Mouse (Mus musculus): ENCODE measurements around the gene Fnbp1l.

The Fnbp1l gene

DNA sequence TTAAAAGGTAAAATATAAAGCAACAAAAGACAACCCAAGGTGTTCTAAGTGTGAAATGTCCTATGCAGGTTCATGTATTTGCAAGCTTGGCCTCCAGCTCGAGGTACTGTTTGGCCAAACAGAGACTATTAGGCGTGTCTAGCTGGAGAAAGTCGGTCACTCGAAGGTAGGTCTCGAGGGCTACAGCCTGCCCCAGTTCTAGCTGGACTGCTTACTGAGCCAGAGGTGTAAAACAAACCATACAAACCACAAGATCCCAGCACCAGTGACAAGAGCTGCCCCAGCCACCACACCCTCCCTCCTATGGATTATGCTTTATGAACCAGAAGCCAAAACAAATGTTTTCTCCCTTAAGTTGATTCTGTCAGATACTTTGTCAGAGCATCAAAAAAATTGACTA lies 7.8 kb downstream of the Fnbp1l start:
- in situ Hi-C loops (cut with MboI; ENCODE audit: low sequenced_read_pairs) = no loop called here

DNA sequence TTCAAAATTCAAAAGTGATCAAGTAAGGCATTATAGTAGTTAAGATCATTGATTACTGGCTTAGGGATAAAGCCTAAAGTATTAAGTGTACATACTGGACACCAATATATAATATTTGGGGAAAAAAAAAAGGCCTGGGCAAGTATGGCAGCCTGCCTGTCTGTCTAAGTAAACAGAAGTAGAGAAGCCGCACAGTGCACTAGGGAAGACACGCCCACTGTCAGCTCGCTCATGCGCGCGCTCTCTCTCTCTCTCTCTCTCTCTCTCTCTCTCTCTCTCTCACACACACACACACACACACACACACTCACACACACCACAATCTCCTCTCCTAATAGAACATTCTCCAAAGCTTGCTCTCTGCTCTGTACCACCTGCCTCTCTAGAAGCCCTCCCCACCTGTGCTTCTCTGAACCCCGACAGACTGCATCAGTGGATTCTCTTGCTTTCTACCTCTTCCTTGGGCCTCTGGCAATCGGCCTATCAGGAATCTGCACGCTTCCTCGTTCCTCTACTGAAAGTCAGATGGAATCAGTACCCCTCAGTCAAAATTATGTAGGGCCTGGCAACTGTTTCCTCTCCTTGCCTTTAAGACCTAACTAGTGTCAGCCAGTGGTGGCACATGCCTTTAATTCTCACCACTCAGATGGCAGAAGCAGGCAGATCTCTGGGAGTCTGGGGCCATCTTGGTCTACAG lies 13.3 kb downstream of the Fnbp1l start:
- in situ Hi-C loops (cut with MboI; ENCODE audit: low sequenced_read_pairs) = no loop called here

DNA sequence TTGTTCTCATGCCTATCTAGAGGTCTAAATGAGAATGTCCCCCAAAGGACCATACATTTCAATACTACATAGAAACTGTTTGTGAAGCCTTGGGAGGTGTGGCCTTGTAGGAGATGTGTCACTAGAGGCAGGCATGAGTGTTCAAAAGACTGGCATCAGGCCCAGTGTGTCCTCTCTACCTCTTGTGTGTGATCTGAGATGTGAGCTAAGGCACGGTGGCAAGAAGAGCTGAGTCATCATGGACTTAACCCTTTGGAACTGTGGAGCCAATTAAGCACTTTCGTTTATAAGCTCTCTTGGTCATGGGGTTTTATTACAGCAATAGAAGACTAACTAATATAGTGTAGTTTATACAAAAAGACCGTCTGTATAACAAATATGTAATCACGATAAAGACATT lies 16.3 kb downstream of the Fnbp1l start:
- in situ Hi-C loops (cut with MboI; ENCODE audit: low sequenced_read_pairs) = no loop called here

DNA sequence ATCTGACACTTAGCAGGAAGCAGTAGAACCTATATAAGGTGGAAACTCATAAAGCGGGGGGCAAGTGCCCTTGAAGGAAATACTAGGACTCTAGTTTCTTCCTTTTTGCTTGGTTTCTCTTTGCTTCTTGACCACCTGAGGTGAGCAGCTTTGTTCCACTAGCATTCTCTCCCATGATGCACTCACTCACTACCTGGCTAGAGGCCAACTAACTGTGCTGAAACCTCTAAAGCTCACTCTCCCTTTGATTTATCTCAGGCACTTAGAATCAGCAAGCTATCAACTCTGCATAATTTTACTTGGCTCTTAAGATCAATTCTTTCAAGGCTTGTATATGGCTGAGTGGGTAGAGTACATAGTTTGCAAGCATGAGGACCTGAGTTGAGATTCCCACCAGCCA lies 17.1 kb downstream of the Fnbp1l start:
- in situ Hi-C loops (cut with MboI; ENCODE audit: low sequenced_read_pairs) = no loop called here

DNA sequence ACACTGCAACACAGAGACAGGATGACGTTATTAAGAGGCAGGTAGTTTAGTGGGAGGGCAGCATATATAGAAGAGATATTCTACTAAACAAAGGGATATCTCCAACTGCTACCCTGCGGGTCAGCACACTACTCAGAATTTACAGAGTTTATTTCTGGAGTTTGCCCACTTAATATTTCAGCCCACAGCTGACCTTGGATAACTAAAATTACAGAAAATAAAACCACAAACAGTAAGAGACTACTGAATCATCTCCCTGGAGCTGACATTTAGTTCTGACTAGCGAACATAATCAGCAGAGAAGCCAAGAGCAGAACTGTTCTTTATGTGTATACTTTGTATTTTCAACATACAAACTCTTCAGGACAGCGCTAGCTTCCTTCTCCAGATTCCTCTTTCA lies 20.2 kb downstream of the Fnbp1l start:
- in situ Hi-C loops (cut with MboI; ENCODE audit: low sequenced_read_pairs) = no loop called here

DNA sequence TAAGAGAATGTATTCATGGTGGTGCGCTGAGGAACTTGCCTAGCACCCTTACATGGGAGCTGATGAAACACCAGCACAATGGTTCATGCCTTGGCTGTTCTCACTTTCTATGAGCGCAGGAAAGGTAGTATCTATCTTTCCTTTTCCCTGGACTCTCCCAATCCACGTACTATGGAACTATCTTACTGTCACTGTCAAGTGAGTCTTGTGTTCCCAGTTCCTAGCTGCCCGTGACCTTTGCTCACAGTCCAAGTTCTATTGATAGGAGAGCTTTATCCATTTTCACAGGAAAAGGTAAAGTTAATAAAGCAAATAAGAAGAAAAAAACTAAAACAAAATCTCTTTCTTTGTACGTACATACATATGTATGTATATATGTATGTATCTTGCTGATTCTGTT lies 28.7 kb downstream of the Fnbp1l start:
- in situ Hi-C loops (cut with MboI; ENCODE audit: low sequenced_read_pairs) = no loop called here

DNA sequence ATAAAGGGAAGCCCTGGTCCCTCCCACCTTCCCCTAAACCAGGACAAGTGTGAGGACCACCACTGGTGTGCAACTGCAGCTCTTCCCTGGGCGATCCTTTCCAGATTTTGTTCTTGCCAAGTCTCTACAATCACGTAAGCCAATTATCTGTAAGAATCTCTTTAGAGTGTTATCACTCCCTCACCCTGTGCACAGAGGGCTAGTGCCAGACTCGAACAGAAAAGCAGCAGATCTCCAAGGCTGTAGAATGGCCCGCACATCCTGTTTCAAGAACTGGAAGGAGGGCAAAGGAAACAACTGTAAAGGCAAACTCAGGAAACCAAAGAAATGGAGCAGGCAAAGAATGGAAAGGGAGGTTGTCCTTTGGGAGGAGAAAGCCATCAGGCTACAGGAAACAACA lies 29.2 kb downstream of the Fnbp1l start:
- in situ Hi-C loops (cut with MboI; ENCODE audit: low sequenced_read_pairs) = no loop called here

DNA sequence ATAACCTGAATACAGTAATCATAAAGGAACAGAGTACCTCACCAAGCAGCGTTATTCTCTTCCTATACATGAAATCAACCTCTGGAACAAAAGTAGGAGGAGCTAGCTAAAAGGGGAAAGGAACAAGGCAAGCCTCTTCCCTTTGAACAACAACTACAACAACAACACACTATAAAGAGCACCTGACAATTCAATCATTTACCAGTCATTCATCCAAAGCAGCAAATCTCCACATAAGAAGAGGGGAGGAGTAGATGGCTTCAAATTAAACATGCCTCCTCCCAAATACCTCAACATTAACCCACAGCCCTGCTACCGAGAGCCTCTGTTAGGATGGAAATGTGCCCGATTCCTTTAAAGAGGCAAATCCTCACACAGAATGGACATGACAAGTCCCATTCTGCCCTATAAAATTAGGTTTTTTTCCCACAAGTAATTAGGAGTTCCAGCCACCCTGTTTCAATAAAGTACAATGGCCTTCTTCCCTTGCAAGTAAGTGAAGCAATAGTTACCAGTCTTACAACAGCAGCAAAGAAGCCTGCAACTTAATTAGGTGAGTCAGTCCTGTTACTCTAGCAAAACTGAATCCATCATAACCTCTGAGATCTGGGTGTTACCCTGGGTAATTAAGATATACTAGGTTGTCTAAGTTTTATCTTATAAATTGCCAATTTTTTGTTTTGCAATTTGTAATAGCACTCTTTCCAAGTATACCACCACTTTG lies 32.4 kb downstream of the Fnbp1l start:
- in situ Hi-C loops (cut with MboI; ENCODE audit: low sequenced_read_pairs) = no loop called here

DNA sequence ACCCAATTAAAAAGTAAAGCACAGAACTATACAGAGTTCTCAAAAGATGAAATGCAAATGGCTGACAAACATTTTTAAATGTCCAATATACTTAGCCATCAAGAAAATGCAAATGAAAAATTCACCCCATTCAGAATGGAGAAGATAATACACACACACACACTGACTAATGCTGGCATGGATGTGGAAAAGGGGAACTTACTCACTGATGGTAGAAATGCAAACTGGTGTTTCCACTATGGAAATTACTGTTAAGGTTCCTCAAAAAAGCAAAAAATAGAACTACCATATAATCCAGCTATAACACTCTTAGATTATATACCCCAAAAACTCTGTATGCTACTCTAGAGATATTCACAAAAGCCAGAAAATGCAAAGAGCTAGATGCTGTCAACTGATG lies 42.2 kb downstream of the Fnbp1l start:
- in situ Hi-C loops (cut with MboI; ENCODE audit: low sequenced_read_pairs) = no loop called here

DNA sequence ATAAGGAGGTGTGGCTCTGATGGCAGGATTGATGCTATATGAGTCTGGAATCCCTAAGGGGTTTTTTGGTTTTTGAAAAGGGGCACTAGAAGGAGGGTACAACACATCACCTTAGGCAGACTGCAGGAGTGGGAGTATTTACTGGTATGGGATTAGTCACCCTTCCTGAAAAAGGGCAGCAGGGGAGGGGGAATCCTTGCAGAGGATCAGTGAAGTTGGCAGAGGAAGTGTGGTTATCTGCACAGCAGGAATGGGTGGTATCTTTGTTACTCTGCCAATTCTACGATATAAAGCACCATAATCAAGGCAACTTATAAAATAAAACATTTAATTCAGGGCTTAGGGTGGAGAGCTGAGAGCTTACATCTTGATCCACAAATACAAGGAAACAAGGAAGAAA lies 44.6 kb downstream of the Fnbp1l start:
- in situ Hi-C loops (cut with MboI; ENCODE audit: low sequenced_read_pairs) = no loop called here

DNA sequence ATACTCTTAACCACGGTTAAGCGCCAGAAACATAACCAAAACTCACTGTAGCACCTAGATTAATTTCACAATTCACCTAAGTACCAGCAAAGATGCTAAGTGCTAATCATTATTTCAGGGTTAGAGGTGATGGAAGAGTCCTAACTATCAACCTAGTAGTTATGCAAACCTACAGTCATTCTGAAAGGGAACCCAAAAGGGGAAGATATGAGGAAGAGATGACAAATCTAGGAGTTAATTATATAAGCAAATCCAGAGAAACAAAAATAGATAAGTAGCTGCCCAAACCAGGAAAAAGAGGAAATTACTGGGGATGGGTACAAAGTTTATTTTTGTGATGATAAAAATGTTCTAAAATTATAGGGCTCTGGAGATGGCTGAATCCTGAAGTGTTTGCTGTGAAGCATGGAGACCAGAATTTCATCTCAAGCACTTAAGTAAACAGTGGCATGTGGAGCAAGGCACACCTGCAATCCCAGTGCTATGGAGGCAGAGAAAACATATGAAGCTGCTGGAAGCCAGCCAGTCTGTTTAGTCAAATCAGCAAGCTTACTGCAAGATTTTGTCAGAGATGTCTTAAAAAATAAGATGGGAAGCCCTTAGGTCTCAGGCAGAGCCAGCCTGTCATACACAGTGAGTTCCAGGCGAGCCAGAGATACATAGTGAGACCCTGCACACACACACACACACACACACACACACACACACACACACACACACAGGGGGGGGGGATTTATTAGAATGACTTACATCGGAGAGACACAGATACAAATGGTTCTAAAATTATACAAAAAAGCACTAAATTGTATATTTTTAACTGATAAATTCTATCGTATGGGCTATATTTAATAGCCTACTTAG lies 45.9 kb downstream of the Fnbp1l start:
- in situ Hi-C loops (cut with MboI; ENCODE audit: low sequenced_read_pairs) = no loop called here

DNA sequence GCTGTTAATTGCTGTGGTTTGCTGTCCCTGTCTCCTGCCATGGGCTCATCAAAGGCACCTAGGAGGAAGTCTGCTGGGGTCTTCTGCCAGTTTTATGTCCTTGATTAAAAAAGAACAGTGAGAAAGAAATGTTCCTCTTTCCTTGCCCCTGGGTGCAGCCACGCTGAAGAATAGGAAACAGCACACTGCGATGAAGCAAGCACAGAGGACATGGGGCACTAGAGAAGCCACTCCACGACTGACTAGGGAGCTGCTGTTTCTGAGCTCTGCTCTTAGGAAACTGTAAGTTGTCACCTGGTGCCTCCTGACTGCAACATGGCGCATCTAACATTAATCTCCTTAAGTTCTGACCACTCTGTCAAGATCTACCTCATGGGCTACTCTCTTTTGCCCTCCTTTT lies 53.0 kb downstream of the Fnbp1l start:
- in situ Hi-C loops (cut with MboI; ENCODE audit: low sequenced_read_pairs) = no loop called here

DNA sequence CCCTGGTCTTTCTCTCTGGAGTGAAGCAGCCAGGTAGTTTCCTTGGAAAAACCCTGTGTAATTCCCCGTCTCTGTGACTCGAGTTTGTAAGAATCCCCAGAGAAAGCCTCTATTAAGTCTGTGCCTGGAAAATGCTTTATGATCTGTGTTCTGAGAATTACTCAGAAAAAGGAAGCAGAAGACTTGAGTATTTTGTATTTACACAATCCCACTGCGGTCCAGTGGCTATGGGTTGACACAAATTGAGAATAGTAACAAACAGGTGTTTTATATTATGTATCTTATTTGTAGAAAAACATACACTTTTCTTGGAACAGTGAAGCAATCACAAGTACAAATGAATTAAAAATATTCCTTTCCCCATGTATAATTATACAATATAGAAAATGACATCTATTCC lies 53.4 kb downstream of the Fnbp1l start:
- in situ Hi-C loops (cut with MboI; ENCODE audit: low sequenced_read_pairs) = no loop called here

DNA sequence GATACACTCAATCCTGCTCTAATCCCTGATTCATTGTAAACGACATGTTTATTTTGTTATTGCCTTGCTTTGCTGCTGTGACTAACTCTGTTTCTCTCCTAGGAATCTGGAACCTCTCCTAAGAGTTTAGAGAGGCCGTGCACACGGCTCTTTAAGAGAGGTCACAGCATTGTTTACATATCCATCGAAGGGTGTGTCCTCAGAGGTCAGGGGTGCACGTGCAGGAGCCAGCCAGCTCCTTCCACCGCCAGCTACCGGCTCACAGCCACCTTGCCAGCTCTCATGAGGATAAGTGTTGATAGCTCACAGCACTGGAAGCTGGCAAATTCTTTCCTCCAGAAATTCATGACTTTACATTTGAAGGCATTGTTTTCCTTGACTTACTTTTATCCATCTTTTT lies 54.2 kb downstream of the Fnbp1l start:
- in situ Hi-C loops (cut with MboI; ENCODE audit: low sequenced_read_pairs) = no loop called here

DNA sequence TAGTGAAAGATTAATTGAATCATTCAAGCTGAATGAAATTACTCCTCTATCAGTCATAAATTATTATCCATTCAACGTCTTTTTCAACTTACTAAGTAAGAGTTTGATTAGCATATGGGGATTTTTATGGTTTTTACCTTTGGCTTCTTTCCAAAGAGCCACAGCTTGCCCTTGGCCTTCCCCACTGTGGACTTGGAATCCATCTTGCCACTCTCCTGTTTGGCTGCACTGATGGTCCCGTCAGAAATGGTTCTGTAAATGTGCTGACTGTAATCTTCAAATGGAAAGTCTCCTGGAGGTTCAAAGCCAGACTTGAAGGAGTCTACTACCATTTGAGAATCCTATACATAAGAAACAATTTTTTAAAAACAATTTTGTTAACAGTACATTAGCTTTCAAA lies 61.7 kb downstream of the Fnbp1l start:
- in situ Hi-C loops (cut with MboI; ENCODE audit: low sequenced_read_pairs) = no loop called here

DNA sequence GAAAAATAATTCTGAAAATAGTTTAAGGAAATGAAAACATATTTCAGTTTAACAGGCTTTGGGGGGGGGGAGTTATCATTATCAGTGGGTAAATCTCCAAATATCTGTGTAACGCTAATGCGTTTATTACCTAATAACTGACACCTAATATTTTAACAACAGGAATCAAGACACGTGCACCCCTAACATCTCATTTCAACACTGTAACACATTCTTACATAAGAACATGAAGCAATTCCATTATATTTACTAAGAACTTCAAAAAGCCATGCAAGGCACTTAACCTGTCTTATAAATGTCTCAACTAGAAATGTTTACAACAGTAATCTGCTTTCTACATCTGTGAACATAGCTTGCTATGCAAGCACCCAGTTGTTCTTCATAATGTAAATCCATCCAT lies 68.3 kb downstream of the Fnbp1l start:
- in situ Hi-C loops (cut with MboI; ENCODE audit: low sequenced_read_pairs) = no loop called here

DNA sequence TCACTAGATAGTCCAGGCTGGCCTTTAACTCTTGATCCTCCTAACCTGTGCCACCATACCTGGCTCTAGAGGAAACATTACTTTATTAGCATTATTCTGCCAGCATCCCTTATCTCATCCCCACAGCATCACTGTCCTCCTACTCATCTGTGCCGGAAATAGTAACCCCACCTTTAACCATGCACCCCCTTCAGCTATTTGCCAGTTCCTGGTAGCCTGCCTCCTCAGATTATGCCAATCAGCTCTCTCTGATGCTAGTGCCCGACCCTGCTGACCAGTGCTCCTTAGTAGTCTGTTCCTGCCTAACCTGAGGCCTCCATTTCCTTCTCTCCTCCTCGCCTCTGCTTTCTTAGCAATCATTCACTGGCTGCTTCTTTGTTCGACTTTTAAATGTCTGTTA lies 72.0 kb downstream of the Fnbp1l start:
- in situ Hi-C loops (cut with MboI; ENCODE audit: low sequenced_read_pairs) = no loop called here

DNA sequence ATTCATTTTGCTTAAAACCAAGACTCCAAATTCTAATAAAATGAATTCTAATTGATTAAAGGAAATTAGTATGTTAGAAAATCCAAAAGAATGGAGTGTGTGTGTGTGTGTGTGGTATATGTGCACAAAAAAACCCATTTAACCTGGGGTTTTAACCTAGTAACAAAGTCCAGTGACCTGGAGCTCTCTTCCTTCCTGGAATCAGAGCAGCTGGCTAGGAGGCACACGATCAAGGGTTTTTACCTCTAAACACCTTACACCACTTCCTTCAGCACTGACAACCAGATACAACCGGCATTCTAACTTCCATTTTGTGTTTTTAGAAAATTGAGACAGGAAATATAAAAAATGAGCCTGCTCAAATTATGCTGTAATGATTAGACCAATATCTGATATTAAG lies 74.2 kb downstream of the Fnbp1l start:
- in situ Hi-C loops (cut with MboI; ENCODE audit: low sequenced_read_pairs) = no loop called here

DNA sequence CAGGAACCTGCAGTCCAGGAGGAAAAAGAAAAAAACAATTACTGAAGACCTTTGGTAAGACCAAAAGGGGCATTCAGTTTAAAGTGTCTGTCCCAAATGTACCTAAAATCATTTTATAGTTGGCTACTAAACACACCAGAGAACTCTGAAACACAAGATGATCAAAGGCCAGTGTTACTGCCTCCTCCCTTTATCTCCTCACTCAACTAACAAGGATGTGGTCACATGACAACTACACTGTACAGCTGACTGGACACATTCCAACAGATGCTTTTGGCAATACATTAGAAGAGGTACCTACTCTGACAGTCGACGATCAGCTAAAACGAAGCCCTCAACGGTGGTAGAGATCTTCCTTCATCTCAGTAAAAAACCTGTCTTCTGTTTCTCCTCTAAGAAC lies 78.6 kb downstream of the Fnbp1l start:
- in situ Hi-C loops (cut with MboI; ENCODE audit: low sequenced_read_pairs) = no loop called here

DNA sequence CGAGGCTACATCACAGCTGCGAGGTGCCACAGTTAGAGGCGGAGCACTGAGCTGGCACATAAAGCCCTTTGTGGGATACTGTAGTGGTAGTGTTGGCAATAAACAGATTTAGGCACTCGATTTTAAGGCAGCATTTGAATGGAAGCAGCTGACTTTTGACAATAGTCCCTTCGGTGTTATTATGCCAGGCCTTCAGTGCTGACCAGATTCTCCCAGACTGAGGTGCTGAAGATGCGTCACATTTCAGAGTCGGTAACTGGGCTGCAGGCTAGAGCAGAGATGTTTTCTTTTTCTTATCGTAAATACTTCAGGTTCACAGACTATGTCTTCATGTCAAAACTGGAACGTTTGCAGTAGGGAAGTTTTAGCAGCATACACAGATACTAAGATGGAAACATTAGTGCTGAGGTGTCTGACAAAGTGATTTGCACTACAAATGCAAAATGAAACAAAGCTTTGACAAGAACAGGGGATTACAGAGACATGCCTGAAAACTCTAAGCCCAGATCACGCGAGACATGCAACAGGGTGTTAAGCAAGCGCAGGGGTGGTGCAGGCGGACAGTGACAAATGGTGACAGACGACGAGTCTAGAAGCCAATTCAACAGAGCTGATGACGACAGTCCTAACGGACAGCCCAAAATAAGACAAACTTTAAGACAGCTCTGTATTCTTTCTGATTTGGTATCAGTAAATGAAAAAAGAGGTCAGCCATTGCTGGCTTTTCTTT lies 79.4 kb downstream of the Fnbp1l start:
- in situ Hi-C loops (cut with MboI; ENCODE audit: low sequenced_read_pairs) = no loop called here

DNA sequence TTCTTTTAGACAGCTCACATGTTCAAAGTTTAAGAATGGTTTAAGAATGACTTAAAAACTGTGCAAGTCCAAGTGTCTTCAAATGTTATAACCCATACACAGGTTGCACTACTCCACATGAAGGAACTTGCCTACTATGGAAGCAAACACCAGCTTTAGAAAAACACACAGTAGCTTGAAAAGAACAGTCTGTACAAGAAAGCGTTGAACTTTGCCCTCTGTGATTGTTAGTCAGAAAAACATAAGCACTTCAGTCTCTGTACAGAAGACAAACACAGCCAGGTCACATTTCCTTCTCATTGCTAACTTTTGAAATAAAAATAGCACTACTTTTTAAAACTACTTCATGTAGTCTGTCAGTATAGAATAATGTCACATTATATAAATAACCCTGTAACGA lies 80.7 kb downstream of the Fnbp1l start:
- in situ Hi-C loops (cut with MboI; ENCODE audit: low sequenced_read_pairs) = no loop called here

Data from CH12F3 (cell line).